Mouse (Mus musculus) stomach, embryonic 15.5 days (tissue): ENCODE measurements around the gene Tubgcp3. TPM values are rescaled to one million over a fixed set of nuclear protein-coding genes. Genes with fewer than 3 reads are reported as not detected.
"Not testable (repeated sequence)": the region's sequence is repeated elsewhere in the genome, so short reads cannot be mapped to it uniquely, and the experiment has no call there.

Experiments
- ATAC-seq: fragments of 200-750 bp; cut with Nextera tagmentation; 2 replicates; pipeline ENCODE4 v1.8.0; 2017; ENCODE audit warnings: low read depth, moderate number of reproducible peaks, moderate TSS enrichment; ENCODE audit not compliant: insufficient read depth, low FRiP score
- H3K27ac ChIP-seq: fragments of 300-500 bp; sonication (generic); 2 replicates; pipeline ENCODE4 v1.5.1; 2015; ENCODE audit warnings: mild to moderate bottlenecking, inconsistent platforms
- H3K27me3 ChIP-seq: fragments of 300-500 bp; sonication (generic); replicated peaks from 2 replicates; pipeline ENCODE4 v1.6.1; 2015; ENCODE audit warnings: inconsistent platforms
- H3K36me3 ChIP-seq: fragments of 300-500 bp; sonication (generic); 2 replicates; pipeline ENCODE4 v1.6.1; 2015; ENCODE audit warnings: inconsistent platforms
- H3K4me1 ChIP-seq: fragments of 300-500 bp; sonication (generic); 2 replicates; pipeline ENCODE4 v1.6.1; 2015; ENCODE audit warnings: inconsistent platforms
- H3K4me2 ChIP-seq: fragments of 300-500 bp; sonication (generic); 2 replicates; pipeline ENCODE4 v1.6.1; 2015; ENCODE audit warnings: mild to moderate bottlenecking, inconsistent platforms
- H3K4me3 ChIP-seq: fragments of 300-500 bp; sonication (generic); replicated peaks from 2 replicates; pipeline ENCODE4 v1.5.1; 2015; ENCODE audit warnings: inconsistent platforms
- H3K9ac ChIP-seq: fragments of 300-500 bp; sonication (generic); 2 replicates; pipeline ENCODE4 v1.6.1; 2015; ENCODE audit warnings: inconsistent platforms
- H3K9me3 ChIP-seq: fragments of 300-500 bp; sonication (generic); 2 replicates; pipeline ENCODE4 v1.6.1; 2016; ENCODE audit warnings: inconsistent platforms
- WGBS: fragments of 180-500 bp; shearing (Covaris S2); methylation state at CpG from one replicate; pipeline ENCODE4 v1.1.7; 2015; 5-methylcytosine and 5-hydroxymethylcytosine counted together
- polyA plus RNA-seq: library from polyadenylated mRNA; unstranded; fragments of >200 nt; fragmentation: Nextera tagmentation; extraction: Ambion mirVana; gene quantifications from 2 replicates; pipeline ENCODE4 v1.2.1, GENCODE M21; 2015

Gene Tubgcp3
- polyA plus RNA-seq, 1 experiment from 2014 or later = 37.5 TPM

- Histone ChIP-seq H3K4me3 (no peak overlapping the region), H3K36me3 (peaks cover 42% of the 10 kb centered on the region), H3K4me2 (no peak overlapping the region), H3K9ac (no peak overlapping the region), H3K27ac (no peak overlapping the region), H3K9me3 (no peaks in the 10 kb centered on the region), H3K27me3 (no peaks in the 10 kb centered on the region), H3K4me1 (no peaks in the 10 kb centered on the region)
- no peak for ATAC-seq
- 85% methylated on average over 2 of the region's 2 CpGs for WGBS
These were observed 36.7 kb downstream of the Tubgcp3 start for GRCm38 (mm10) chr8:12635366-12635765.

GRCm38 (mm10) chr8:12629079-12629478 lies 43.0 kb downstream of the Tubgcp3 start:
- Histone ChIP-seq H3K4me3 (no peak overlapping the region), H3K9ac (no peak overlapping the region), H3K27me3 (no peaks in the 10 kb centered on the region), H3K4me1 (no peaks in the 10 kb centered on the region), H3K27ac (no peak overlapping the region), H3K4me2 (no peak overlapping the region), H3K9me3 (no peaks in the 10 kb centered on the region), H3K36me3 (peaks cover 22% of the 10 kb centered on the region)
- WGBS = 40% methylated on average over 3 of the region's 3 CpGs
- ATAC-seq = no peak; the same call in 1 of the 2 replicates

GRCm38 (mm10) chr8:12625890-12626289 lies 46.2 kb downstream of the Tubgcp3 start:
- 83% methylated on average over 5 of the region's 5 CpGs for WGBS
- no peaks in the 10 kb centered on the region for H3K9me3 ChIP-seq
- no peak for ATAC-seq
- H3K36me3 ChIP-seq = peaks cover 36% of the 10 kb centered on the region
- no peak overlapping the region for H3K4me2 ChIP-seq
- H3K4me1 ChIP-seq = no peaks in the 10 kb centered on the region
- H3K4me3 ChIP-seq = no peak overlapping the region
- H3K27ac ChIP-seq = no peak overlapping the region
- H3K27me3 ChIP-seq = no peaks in the 10 kb centered on the region
- H3K9ac ChIP-seq = no peak overlapping the region

GRCm38 (mm10) chr8:12621550-12622222 lies 50.4 kb downstream of the Tubgcp3 start:
- Histone ChIP-seq H3K27ac (no peak overlapping the region), H3K36me3 (peaks cover 25% of the 10 kb centered on the region), H3K4me2 (no peak overlapping the region), H3K4me1 (no peaks in the 10 kb centered on the region), H3K9ac (no peak overlapping the region), H3K27me3 (no peaks in the 10 kb centered on the region), H3K9me3 (no peaks in the 10 kb centered on the region), H3K4me3 (no peak overlapping the region)
- 93% methylated on average over 18 of the region's 18 CpGs for WGBS
- no peak for ATAC-seq

- H3K36me3 ChIP-seq = peaks cover 35% of the 10 kb centered on the region
- not testable (repeated sequence) for H3K9me3 ChIP-seq, H3K4me2 ChIP-seq, ATAC-seq, H3K27ac ChIP-seq, H3K27me3 ChIP-seq, H3K4me3 ChIP-seq, H3K9ac ChIP-seq, H3K4me1 ChIP-seq
- WGBS = 77% methylated on average over 3 of the region's 3 CpGs
These were observed 54.7 kb downstream of the Tubgcp3 start for GRCm38 (mm10) chr8:12617369-12617768.

- no peak overlapping the region for H3K4me3 ChIP-seq
- no peak overlapping the region for H3K9ac ChIP-seq
- H3K36me3 ChIP-seq = peaks cover 17% of the 10 kb centered on the region; the same call in 1 of the 2 replicates
- WGBS = 82% methylated on average over 7 of the region's 7 CpGs
- ATAC-seq = no peak
- peaks cover 7% of the 10 kb centered on the region; the same call in 1 of the 2 replicates for H3K4me1 ChIP-seq
- H3K4me2 ChIP-seq = no peak overlapping the region
- no peaks in the 10 kb centered on the region for H3K27me3 ChIP-seq
- no peaks in the 10 kb centered on the region for H3K9me3 ChIP-seq
- H3K27ac ChIP-seq = no peak overlapping the region
These were observed 58.8 kb downstream of the Tubgcp3 start for GRCm38 (mm10) chr8:12613201-12613600.

GRCm38 (mm10) chr8:12609752-12610449 lies 62.1 kb downstream of the Tubgcp3 start:
- no peak overlapping the region for H3K4me2 ChIP-seq
- WGBS = 52% methylated on average over 12 of the region's 12 CpGs
- ATAC-seq = peak; percentile 69

GRCm38 (mm10) chr8:12608810-12609209 lies 63.2 kb downstream of the Tubgcp3 start:
- H3K4me2 ChIP-seq = no peak overlapping the region
- 62% methylated on average over 10 of the region's 10 CpGs for WGBS
- no peak for ATAC-seq
- 0 out of 2 replicates have a peak, but pooled peaks cover 2% of the 10 kb centered on the region for H3K36me3 ChIP-seq
- H3K27me3 ChIP-seq = 0 out of 2 replicates have a peak, but pooled peaks cover 3% of the 10 kb centered on the region
- no peak overlapping the region for H3K4me3 ChIP-seq
- H3K4me1 ChIP-seq = peaks cover 7% of the 10 kb centered on the region; the same call in 1 of the 2 replicates
- H3K27ac ChIP-seq = no peak overlapping the region
- H3K9me3 ChIP-seq = no peaks in the 10 kb centered on the region
- no peak overlapping the region for H3K9ac ChIP-seq

More at GRCm38 (mm10) chr8:12609752-12610449, 62.1 kb downstream of the Tubgcp3 start:
- Histone ChIP-seq H3K9me3 (no peaks in the 10 kb centered on the region), H3K27ac (0 out of 2 replicates have a peak overlapping the region, but pooled peaks have one; percentile 52), H3K4me3 (no peak overlapping the region), H3K9ac (no peak overlapping the region), H3K27me3 (0 out of 2 replicates have a peak, but pooled peaks cover 3% of the 10 kb centered on the region), H3K36me3 (peaks cover 5% of the 10 kb centered on the region; the same call in 1 of the 2 replicates), H3K4me1 (peaks cover 7% of the 10 kb centered on the region; the same call in 1 of the 2 replicates)

- no peak overlapping the region for H3K9ac ChIP-seq
- H3K4me1 ChIP-seq = peaks cover 7% of the 10 kb centered on the region; the same call in 1 of the 2 replicates
- H3K4me2 ChIP-seq = no peak overlapping the region
- WGBS = 26% methylated on average over 6 of the region's 6 CpGs
- 0 out of 2 replicates have a peak, but pooled peaks cover 3% of the 10 kb centered on the region for H3K27me3 ChIP-seq
- H3K9me3 ChIP-seq = no peaks in the 10 kb centered on the region
- no peak overlapping the region for H3K27ac ChIP-seq
- ATAC-seq = no peak
- no peak overlapping the region for H3K4me3 ChIP-seq
- H3K36me3 ChIP-seq = no peaks in the 10 kb centered on the region
These were observed 64.8 kb downstream of the Tubgcp3 start for GRCm38 (mm10) chr8:12607223-12607622.

- H3K9ac ChIP-seq = no peak overlapping the region
- H3K36me3 ChIP-seq = no peaks in the 10 kb centered on the region
- H3K27ac ChIP-seq = no peak overlapping the region
- H3K4me1 ChIP-seq = no peaks in the 10 kb centered on the region
- H3K4me3 ChIP-seq = no peak overlapping the region
- no peaks in the 10 kb centered on the region for H3K27me3 ChIP-seq
- no peaks in the 10 kb centered on the region for H3K9me3 ChIP-seq
- no peak for ATAC-seq
- no peak overlapping the region for H3K4me2 ChIP-seq
- 70% methylated on average over 5 of the region's 5 CpGs for WGBS
These were observed 88.3 kb downstream of the Tubgcp3 start for GRCm38 (mm10) chr8:12583785-12584184.

GRCm38 (mm10) chr8:12579339-12579999 lies 92.6 kb downstream of the Tubgcp3 start:
- H3K4me3 ChIP-seq, H3K4me2 ChIP-seq, H3K9ac ChIP-seq, H3K27ac ChIP-seq, H3K9me3 ChIP-seq, H3K27me3 ChIP-seq, H3K4me1 ChIP-seq, H3K36me3 ChIP-seq, ATAC-seq: not testable (repeated sequence)
- WGBS = 68% methylated on average over 19 of the region's 19 CpGs

GRCm38 (mm10) chr8:12576739-12577138 lies 95.3 kb downstream of the Tubgcp3 start:
- Histone ChIP-seq H3K4me2 (no peak overlapping the region), H3K36me3 (no peaks in the 10 kb centered on the region), H3K27ac (no peak overlapping the region), H3K4me3 (no peak overlapping the region), H3K4me1 (no peaks in the 10 kb centered on the region), H3K27me3 (0 out of 2 replicates have a peak, but pooled peaks cover 3% of the 10 kb centered on the region), H3K9ac (no peak overlapping the region), H3K9me3 (no peaks in the 10 kb centered on the region)
- no peak for ATAC-seq
- 73% methylated on average over 6 of the region's 6 CpGs for whole genome bisulfite sequencing
